Mouse (Mus musculus) intestine, postnatal 0 days (tissue): ENCODE results near the gene Nol3. TPM values are rescaled to one million over a fixed set of nuclear protein-coding genes. Genes with fewer than 3 reads are reported as not detected.

Experiments used
- ATAC-seq: fragments of 200-750 bp; cut with Nextera tagmentation; 2 replicates; pipeline ENCODE4 v1.8.0; 2017; ENCODE audit warnings: mild to moderate bottlenecking, moderate TSS enrichment, moderate library complexity
- H3K27ac ChIP-seq: fragments of 300-500 bp; sonication (generic); 2 replicates; pipeline ENCODE4 v1.5.1; 2014; ENCODE audit warnings: mild to moderate bottlenecking, low read depth, low read length, moderate library complexity
- H3K27me3 ChIP-seq: fragments of 300-500 bp; sonication (generic); replicated peaks from 2 replicates; pipeline ENCODE4 v1.6.1; 2014; ENCODE audit warnings: low read length, mixed read lengths; ENCODE audit not compliant: control insufficient read depth, insufficient read depth
- H3K36me3 ChIP-seq: fragments of 300-500 bp; sonication (generic); 2 replicates; pipeline ENCODE4 v1.6.1; 2014; ENCODE audit warnings: mild to moderate bottlenecking, moderate library complexity; ENCODE audit not compliant: control insufficient read depth, insufficient read depth
- H3K4me1 ChIP-seq: fragments of 300-500 bp; sonication (generic); replicated peaks from 2 replicates; pipeline ENCODE4 v1.6.1; 2014; ENCODE audit warnings: antibody characterized with exemption, low read length, mixed read lengths; ENCODE audit not compliant: control insufficient read depth, insufficient read depth
- H3K4me2 ChIP-seq: fragments of 300-500 bp; sonication (generic); replicated peaks from 2 replicates; pipeline ENCODE4 v1.6.1; 2014; ENCODE audit warnings: low read depth, mild to moderate bottlenecking, moderate library complexity
- H3K4me3 ChIP-seq: fragments of 300-500 bp; sonication (generic); 2 replicates; pipeline ENCODE4 v1.5.1; 2014; ENCODE audit warnings: low read depth, low read length
- H3K9ac ChIP-seq: fragments of 300-500 bp; sonication (generic); 2 replicates; pipeline ENCODE4 v1.6.1; 2014; ENCODE audit warnings: mild to moderate bottlenecking, low read depth, low read length
- H3K9me3 ChIP-seq: fragments of 300-500 bp; sonication (generic); 2 replicates; pipeline ENCODE4 v1.6.1; 2016; ENCODE audit warnings: mixed run types; ENCODE audit not compliant: control insufficient read depth
- CTCF ChIP-seq: sonication (generic); IDR thresholded peaks from 2 replicates; pipeline ENCODE4 v1.5.1; 2016; ENCODE audit warnings: low read depth, mild to moderate bottlenecking, control low read depth, antibody characterized with exemption, moderate library complexity
- WGBS: fragments of 180-500 bp; shearing (Covaris S2); extraction: QIAGEN DNeasy Blood & Tissue Kit; methylation state at CpG from one replicate; pipeline ENCODE4 v1.1.7; 2014; 5-methylcytosine and 5-hydroxymethylcytosine counted together
- polyA plus RNA-seq: library from polyadenylated mRNA; unstranded; fragments of >200 nt; fragmentation: Nextera tagmentation; extraction: Ambion mirVana; gene quantifications from 2 replicates; pipeline ENCODE4 v1.2.1, GENCODE M21; 2015

Nol3 gene
- polyA plus RNA-seq, 1 experiment from 2014 or later: 0.76 TPM

- peaks cover 2% of the 10 kb centered on the region; the same call in 1 of the 2 replicates for H3K4me1 ChIP-seq
- TF ChIP-seq CTCF: no peak
- peak overlapping the region; percentile 84 for H3K9ac ChIP-seq
- 42% methylated on average over 18 of the region's 18 CpGs for WGBS
- no peaks in the 10 kb centered on the region for H3K9me3 ChIP-seq
- ATAC-seq: no peak
- H3K4me3 ChIP-seq: peak overlapping the region; percentile 95
- peak overlapping the region; percentile 85 for H3K4me2 ChIP-seq
- H3K27ac ChIP-seq: 0 out of 2 replicates have a peak overlapping the region, but pooled peaks have one; percentile 62
- H3K36me3 ChIP-seq: peaks cover 28% of the 10 kb centered on the region
- H3K27me3 ChIP-seq: no peaks in the 10 kb centered on the region
Observed at GRCm38 (mm10) chr8:105298351-105299252, 22.7 kb downstream of the Nol3 start.

- Histone ChIP-seq H3K36me3 (peaks cover 36% of the 10 kb centered on the region), H3K9me3 (no peaks in the 10 kb centered on the region), H3K9ac (no peak overlapping the region), H3K4me3 (no peak overlapping the region), H3K4me2 (no peak overlapping the region), H3K27me3 (no peaks in the 10 kb centered on the region), H3K4me1 (peaks cover 2% of the 10 kb centered on the region), H3K27ac (no peak overlapping the region)
- 73% methylated on average over 8 of the region's 8 CpGs for WGBS
- no peak for TF ChIP-seq CTCF
- ATAC-seq: no peak
Observed at GRCm38 (mm10) chr8:105299962-105300361, 24.0 kb downstream of the Nol3 start.

- peaks cover 6% of the 10 kb centered on the region; the same call in 1 of the 2 replicates for H3K4me1 ChIP-seq
- H3K36me3 ChIP-seq: peaks cover 51% of the 10 kb centered on the region
- H3K27me3 ChIP-seq: no peaks in the 10 kb centered on the region
- no peak overlapping the region for H3K27ac ChIP-seq
- WGBS: 68% methylated on average over 8 of the region's 8 CpGs
- no peaks in the 10 kb centered on the region for H3K9me3 ChIP-seq
- ATAC-seq: no peak
- H3K4me3 ChIP-seq: no peak overlapping the region
- no peak overlapping the region for H3K4me2 ChIP-seq
- H3K9ac ChIP-seq: no peak overlapping the region
- no peak for TF ChIP-seq CTCF
Observed at GRCm38 (mm10) chr8:105303396-105303795, 27.5 kb downstream of the Nol3 start.

DNA sequence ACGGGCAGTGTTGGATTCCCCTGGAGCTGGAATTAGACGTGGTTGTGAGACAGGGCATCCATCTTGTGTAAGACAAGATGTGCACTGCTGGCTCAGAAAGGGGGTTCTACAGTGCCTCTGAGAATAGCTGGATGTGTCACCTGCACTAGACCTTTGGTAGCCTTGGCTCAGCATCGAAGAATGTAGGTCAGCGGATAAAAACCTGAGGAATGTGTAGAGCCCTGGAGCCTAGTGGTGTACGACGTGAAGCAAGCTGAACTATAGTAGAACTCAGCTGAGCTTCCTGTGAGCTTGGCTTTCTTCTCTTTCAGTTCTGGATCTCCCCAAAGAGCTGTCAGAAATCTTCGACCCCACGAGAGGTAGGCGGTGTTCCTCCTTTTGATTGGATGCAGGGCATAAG lies 27.9 kb downstream of the Nol3 start:
- no peak overlapping the region for H3K4me3 ChIP-seq
- H3K4me2 ChIP-seq: no peak overlapping the region
- H3K9me3 ChIP-seq: no peaks in the 10 kb centered on the region
- H3K9ac ChIP-seq: no peak overlapping the region
- TF ChIP-seq CTCF: no peak
- no peak for ATAC-seq
- no peaks in the 10 kb centered on the region for H3K27me3 ChIP-seq
- 73% methylated on average over 9 of the region's 9 CpGs for WGBS
- peaks cover 56% of the 10 kb centered on the region for H3K36me3 ChIP-seq
- peaks cover 4% of the 10 kb centered on the region; the same call in 1 of the 2 replicates for H3K4me1 ChIP-seq
- peak overlapping the region; percentile 41; the same call in 1 of the 2 replicates for H3K27ac ChIP-seq

DNA sequence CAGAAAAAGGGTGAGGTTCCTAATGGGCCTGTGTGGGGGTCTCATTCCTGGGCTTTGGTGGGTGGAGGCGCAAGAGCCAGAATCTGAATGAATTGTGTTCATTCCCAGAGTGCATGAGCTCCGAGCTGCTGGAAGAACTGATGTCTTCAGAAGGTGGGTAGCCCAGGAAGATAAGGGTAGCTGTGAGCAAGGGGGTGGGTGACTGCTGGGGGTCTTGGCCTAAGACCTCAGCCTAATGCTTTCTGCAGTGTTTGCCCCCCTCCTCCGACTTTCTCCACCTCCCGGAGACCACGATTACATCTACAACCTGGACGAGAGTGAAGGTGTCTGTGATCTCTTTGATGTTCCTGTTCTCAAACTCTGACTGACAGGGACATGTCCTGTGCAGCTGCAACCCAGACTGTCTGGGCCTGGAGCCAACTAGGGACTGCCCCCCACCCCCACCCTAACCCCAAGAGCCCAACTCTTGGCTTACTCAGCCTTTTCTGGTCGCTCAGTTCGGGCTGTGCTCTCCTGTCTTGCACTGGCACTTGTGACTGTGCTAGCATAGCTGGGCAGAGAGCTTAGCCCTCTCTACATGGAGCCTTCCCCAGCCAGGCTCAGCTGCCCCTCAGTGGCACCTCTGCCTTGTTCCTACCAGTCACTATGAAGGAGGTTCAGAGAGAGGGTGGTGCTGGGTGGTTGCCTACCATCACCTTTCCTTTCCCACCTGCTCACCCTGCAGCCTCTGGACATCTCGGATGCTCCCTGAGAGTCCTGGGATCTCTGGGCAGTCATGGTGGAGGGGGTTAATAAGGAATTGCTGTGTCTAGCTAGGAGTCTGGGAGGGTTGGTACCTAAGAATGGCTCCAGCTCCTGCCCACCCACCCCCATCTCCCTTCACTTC lies 28.6 kb downstream of the Nol3 start:
- Histone ChIP-seq H3K27ac (peak overlapping the region; percentile 68), H3K4me1 (peaks cover 4% of the 10 kb centered on the region; the same call in 1 of the 2 replicates), H3K9ac (0 out of 2 replicates have a peak overlapping the region, but pooled peaks have one; percentile 65), H3K4me2 (no peak overlapping the region; the same call in 1 of the 2 replicates), H3K4me3 (no peak overlapping the region), H3K27me3 (no peaks in the 10 kb centered on the region), H3K36me3 (peaks cover 62% of the 10 kb centered on the region), H3K9me3 (no peaks in the 10 kb centered on the region)
- WGBS: 53% methylated on average over 9 of the region's 9 CpGs
- no peak for ATAC-seq
- TF ChIP-seq CTCF: no peak
